In the genomic region with DNA sequence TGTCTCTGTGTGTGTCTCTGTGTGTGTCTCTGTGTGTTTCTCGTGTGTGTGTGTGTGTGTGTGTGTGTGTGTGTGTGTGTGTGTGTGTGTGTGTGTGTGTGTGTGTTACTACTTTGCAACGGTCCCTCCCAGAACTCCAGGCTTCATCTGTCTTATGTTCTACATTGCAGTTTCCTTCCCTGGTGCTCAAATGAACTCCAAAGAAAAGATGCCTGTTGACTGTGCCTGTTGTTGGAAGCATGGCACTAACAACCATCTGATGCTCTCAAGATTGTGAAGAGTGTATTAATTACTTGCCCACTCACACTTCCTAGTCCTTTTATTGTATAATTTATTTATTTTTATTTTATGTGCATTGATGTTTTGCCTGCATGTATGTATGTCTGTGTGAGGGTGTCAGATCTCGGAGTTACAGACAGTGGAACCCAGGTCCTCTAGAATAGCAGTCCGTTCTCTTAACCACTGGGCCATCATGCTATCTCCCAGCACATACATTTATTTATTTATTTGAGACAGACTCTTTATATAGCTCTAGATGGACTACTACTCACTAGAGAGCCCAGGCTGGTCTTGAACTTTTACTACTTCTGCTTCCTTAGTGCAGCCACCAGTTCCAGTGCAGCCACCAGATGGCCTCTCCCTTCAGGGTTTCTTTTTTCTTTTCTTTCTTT, we compare ENCODE assay signal across 8 mouse cellular contexts. TPM values are rescaled to one million over a fixed set of nuclear protein-coding genes. Genes with fewer than 3 reads are reported as not detected.
DNase-seq lines count a peak whose midpoint lies in the region; ATAC-seq lines count a peak whose summit lies in the region.

No protein-coding gene starts in this region.

- peak; percentile 4 for DNase-seq in embryo, embryonic 10.5 days (ENCODE audit: low spot score)
- no peak for DNase-seq in embryo, embryonic 11 days
- peak; percentile 18 for DNase-seq in 3T3-L1 (ENCODE audit: low read depth, low spot score)
- DNase-seq in layer of hippocampus, adult 18-20 months (ENCODE audit: low spot score in 2 of 2): no peak
- DNase-seq in ovary, adult 18-20 months (ENCODE audit: low spot score): no peak
- no peak for DNase-seq in spleen, adult 12 weeks (ENCODE audit: low spot score)

- H3K9me3 ChIP-seq in forebrain, embryonic 13.5 days (replicated peaks): no peaks in the 10 kb centered on the region
- H3K9me3 ChIP-seq in liver, embryonic 15.5 days (replicated peaks): no peaks in the 10 kb centered on the region

- H3K36me3 ChIP-seq in forebrain, embryonic 13.5 days (ENCODE audit: poor library complexity, severe bottlenecking): no peaks in the 10 kb centered on the region
- H3K36me3 ChIP-seq in liver, embryonic 15.5 days (replicated peaks): no peaks in the 10 kb centered on the region

- no peaks in the 10 kb centered on the region for H3K27me3 ChIP-seq in forebrain, embryonic 13.5 days
- H3K27me3 ChIP-seq in liver, embryonic 15.5 days: no peaks in the 10 kb centered on the region

- H3K4me2 ChIP-seq in forebrain, embryonic 13.5 days: peak overlapping the region; percentile 67
- peak overlapping the region; percentile 74 for H3K4me2 ChIP-seq in liver, embryonic 15.5 days

- WGBS in forebrain, embryonic 13.5 days: 54% methylated on average over 4 of the region's 4 CpGs
- 43% methylated on average over 4 of the region's 4 CpGs for WGBS in liver, embryonic 15.5 days (ENCODE audit: insufficient replicate concordance)

- H3K27ac ChIP-seq in forebrain, embryonic 13.5 days: no peak overlapping the region
- no peak overlapping the region for H3K27ac ChIP-seq in liver, embryonic 15.5 days (replicated peaks)

- H3K4me3 ChIP-seq in forebrain, embryonic 13.5 days: peak overlapping the region; percentile 85
- H3K4me3 ChIP-seq in liver, embryonic 15.5 days (replicated peaks): peak overlapping the region; percentile 77

- H3K9ac ChIP-seq in forebrain, embryonic 13.5 days: peak overlapping the region; percentile 87; the same call in 1 of the 2 replicates
- no peak overlapping the region for H3K9ac ChIP-seq in liver, embryonic 15.5 days

- peak; percentile 56 for ATAC-seq in forebrain, embryonic 13.5 days
- peak; percentile 7 for ATAC-seq in liver, embryonic 15.5 days (ENCODE audit: insufficient read depth)

- H3K4me1 ChIP-seq in forebrain, embryonic 13.5 days: peaks cover 10% of the 10 kb centered on the region
- H3K4me1 ChIP-seq in liver, embryonic 15.5 days (replicated peaks): peaks cover 14% of the 10 kb centered on the region

RNA-seq across cellular contexts. Expression of a gene that starts 0.5 kb away (rescaled TPM):
- 39.5 and 43.0 TPM in 2 replicates for polyA plus RNA-seq in forebrain, embryonic 13.5 days (2015; fragmentation: Nextera tagmentation; extraction: Ambion mirVana)
- polyA plus RNA-seq in liver, embryonic 15.5 days (2015; fragmentation: Nextera tagmentation; extraction: Ambion mirVana): 9.2 and 10.7 TPM in 2 replicates
- total RNA-seq in layer of hippocampus, adult 18-20 months (2021): 10 to 100 TPM; 29.1 to 29.4 TPM

Comparison
In these comparisons a context has a peak if more than half of its experiments do, and no peak if none do; other contexts are left out.
1. DNase-seq: peak in embryo, embryonic 10.5 days (single experiment) and 3T3-L1 (single experiment); none in embryo, embryonic 11 days (single experiment), layer of hippocampus, adult 18-20 months (0 of 2), ovary, adult 18-20 months (single experiment) and spleen, adult 12 weeks (single experiment).